Mouse (Mus musculus): Measurements from ENCODE around the gene Gas2.

The Gas2 gene

DNA sequence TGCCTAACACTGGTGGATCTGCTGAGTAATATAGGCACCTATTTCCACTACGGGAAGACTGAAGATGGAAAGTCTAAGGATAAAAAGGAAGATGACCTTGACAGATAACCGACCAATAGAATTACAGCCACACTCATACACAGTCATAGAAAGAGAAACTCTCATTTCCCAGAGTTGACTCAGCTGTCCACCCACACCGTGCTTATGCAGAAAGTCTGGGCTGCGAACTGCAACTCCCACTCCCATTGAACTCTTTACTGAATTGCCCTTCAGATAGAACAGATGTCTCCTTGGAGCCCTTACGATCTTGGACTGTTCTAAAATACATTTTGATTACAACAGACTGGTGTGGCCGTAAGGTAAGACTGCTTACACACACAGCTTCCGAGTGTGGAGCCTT lies 102.9 kb downstream of the Gas2 start:
- no peak for DNase-seq (ENCODE audit: extremely low read depth, low read depth)

- no peak for DNase-seq (ENCODE audit: extremely low read depth, low read depth)
Observed at GRCm38 (mm10) chr7:51967581-51967980, 105.8 kb downstream of the Gas2 start.

DNA sequence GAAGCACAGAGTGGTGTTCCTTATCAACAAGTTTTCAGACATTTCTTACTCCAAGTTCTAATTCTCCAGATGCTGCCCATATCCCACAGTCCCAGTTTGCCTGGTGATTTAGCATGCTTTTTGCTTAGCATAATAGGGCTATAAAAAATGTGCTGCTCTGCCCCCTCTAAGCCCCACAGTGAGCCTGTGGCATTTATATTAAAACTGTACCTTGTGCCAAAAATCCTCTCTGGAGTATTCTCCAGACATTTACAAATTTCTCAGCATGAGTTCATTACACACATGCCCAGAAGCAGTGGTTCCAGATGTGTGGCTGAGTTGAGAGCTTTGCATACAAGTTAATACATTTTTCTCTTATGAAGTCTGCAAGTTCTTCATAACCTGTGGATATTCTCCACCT lies 107.6 kb downstream of the Gas2 start:
- no peak for DNase-seq (ENCODE audit: extremely low read depth, low read depth)

- DNase-seq (ENCODE audit: extremely low read depth, low read depth): peak; percentile 8
Observed at GRCm38 (mm10) chr7:51972252-51972855, 110.5 kb downstream of the Gas2 start.

- DNase-seq (ENCODE audit: extremely low read depth, low read depth): no peak
Observed at GRCm38 (mm10) chr7:51973091-51973490, 111.3 kb downstream of the Gas2 start.

GRCm38 (mm10) chr7:51973526-51973925 lies 111.7 kb downstream of the Gas2 start:
- no peak for DNase-seq (ENCODE audit: extremely low read depth, low read depth)

DNA sequence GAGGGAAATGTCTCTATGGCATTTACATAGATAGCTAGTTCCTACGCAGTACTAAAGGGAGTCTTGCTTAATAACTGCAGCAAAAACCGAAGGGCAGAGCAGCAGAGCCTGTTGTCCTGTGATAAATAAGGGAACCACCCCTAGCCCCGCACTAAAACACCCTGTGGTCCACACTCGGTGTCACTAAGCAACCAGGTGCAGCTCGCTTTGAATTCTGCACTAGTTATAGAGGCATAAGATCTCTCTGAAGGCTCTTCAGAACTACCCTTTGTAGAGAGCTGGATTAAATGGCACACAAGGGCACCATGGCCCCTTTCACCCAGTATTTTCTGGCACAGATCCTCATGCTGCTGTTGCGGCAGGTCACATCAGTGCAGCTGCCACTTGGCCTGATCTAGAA lies 113.4 kb downstream of the Gas2 start:
- no peak for DNase-seq (ENCODE audit: extremely low read depth, low read depth)

- peak; percentile 7 for DNase-seq (ENCODE audit: extremely low read depth, low read depth)
Observed at GRCm38 (mm10) chr7:51979271-51979670, 117.5 kb downstream of the Gas2 start.

- no peak for DNase-seq (ENCODE audit: extremely low read depth, low read depth)
Observed at GRCm38 (mm10) chr7:51982303-51982702, 120.5 kb downstream of the Gas2 start.

GRCm38 (mm10) chr7:51985763-51986162 lies 123.9 kb downstream of the Gas2 start:
- DNase-seq (ENCODE audit: extremely low read depth, low read depth): no peak

- DNase-seq (ENCODE audit: extremely low read depth, low read depth): peak; percentile 81
Observed at GRCm38 (mm10) chr7:51986909-51987308, 125.1 kb downstream of the Gas2 start.

DNA sequence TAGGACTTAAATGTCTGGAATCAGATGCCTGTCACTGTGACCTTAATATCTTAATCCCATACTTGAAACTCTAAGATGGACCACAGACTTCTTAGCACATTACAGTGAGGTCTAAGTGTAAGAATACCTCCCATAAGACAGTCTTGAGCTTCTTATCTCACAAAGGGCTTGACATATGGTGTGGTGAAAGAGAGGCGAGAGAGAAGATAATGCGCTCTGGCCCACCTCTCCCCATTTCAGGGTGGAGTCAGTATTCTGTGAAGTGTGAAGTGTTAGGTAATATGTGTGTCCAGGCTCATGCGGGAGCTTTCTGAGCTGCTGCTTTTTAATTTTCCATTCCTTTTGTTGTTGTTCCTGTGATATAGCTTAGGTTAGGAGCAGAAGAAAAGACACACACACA lies 129.2 kb downstream of the Gas2 start:
- DNase-seq (ENCODE audit: extremely low read depth, low read depth): peak; percentile 68

DNA sequence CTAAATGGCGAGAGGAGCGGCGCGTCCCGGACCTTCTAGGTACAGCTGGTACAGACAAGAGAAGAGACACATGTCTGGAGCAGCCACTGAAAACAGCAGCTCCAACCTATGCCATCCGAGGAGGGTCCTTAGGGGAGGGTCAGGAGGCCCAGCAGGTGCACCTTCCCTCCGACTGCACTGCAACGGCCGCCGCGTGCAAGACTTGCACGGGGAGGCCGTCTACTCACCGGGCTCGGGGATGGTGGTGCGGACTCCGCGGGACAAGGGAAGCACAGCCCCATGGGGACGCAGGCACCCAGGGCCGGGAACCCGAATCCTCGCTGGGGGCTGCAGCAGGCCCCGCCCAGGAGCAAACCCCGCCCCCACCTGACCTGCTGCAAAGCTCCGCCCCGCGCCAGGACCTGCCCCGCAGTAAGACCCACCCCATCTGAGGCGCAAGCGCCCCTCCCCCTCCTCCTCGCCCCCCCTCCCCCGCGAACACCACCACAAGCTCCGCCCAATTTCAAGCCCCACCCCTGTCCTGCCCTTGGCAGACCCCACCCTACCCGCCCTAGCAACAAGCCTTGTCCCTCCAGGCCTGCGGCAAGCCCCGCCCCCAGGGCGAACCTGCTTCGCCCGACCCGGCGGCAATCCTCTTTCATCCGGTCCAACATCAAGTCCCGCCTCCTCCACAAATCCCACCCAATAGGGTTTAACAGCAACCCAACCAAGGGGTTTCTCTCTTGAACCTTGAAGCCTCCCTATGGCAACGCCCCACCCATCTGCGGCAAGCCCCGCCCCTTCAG lies 143.9 kb downstream of the Gas2 start, which contains the start of gene Svip:
Gene Svip, minus strand, starts transcription at position 508 of the 785 bp plus-strand sequence.
- peak; percentile 93 for DNase-seq (ENCODE audit: extremely low read depth, low read depth)

DNA sequence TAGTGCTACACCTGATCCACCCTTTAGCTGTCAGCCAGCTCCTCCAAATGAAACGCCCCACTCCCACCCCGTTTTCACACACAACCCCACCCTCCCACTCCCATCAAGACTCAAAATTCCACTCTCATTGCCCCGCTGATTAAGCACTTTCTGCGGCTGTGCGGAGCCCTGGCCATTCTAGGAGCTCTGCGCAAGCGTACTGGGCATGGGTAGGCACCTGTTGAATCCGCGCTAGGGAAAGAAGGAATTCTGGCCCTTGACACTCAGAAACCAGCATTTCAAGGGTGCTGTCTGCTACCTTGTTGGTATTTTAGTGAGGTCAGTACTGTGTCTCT lies 144.4 kb downstream of the Gas2 start:
- DNase-seq (ENCODE audit: extremely low read depth, low read depth): no peak

GRCm38 (mm10) chr7:52007138-52007537 lies 145.3 kb downstream of the Gas2 start:
- no peak for DNase-seq (ENCODE audit: extremely low read depth, low read depth)

DNA sequence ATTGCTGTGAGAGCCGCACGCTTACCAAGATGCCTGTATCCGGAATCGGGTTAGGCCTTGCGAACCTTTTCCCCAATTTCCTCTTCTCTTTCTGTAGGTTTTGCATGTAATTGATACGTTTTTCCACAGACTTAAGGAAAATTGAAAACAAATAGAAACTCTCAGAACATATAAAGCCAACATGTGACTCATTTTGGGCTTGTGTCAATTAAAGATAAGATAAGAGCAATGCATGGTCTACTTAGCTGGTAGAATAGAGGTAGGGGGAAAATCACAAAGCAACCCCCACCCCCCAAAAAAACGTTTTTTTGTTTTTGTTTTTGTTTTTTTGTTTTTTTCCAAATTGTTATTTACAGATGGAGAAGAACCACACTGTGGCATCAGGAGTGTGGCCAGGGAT lies 151.6 kb downstream of the Gas2 start:
- DNase-seq (ENCODE audit: extremely low read depth, low read depth): no peak

DNA sequence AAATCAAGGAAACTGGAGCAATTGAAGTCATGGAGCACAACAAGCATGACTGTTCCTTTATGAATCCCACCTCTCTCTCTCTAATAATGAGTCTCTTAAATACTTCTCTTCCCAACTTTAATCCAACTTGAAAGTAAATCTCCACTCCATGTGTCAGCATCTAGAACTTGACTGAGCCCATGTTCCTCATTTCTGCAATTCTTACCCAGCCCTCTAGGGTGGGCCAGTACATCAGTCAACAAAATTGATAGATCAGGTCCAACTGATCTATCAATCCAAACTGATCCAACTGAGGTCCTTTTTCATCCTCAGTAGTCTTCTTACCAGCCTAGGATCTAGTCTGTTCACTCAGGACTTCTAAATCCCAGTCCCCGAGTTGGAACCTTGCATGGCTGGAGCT lies 153.4 kb downstream of the Gas2 start:
- no peak for DNase-seq (ENCODE audit: extremely low read depth, low read depth)

DNA sequence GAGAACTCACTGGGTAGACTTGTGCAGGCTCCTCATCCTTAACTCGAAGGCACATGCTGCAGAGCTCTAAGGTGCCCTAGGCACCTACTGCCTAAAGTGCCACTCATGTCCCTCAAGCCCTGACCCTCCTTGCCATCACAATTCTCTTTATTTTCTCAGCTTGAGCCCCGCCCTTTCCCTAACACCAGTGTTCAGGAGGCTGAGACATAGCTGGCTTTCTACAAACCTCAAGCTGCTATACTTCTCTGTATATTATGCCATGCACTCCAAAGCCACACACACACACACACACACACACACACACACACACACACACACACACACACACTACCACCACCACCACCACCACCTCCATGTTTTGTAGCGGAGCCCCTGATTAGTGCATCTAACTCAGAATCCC lies 153.8 kb downstream of the Gas2 start, which contains the start of gene 1700015G11Rik:
Gene 1700015G11Rik, minus strand, starts transcription at position 101 of the 400 bp plus-strand sequence.
- no peak for DNase-seq (ENCODE audit: extremely low read depth, low read depth)

DNA sequence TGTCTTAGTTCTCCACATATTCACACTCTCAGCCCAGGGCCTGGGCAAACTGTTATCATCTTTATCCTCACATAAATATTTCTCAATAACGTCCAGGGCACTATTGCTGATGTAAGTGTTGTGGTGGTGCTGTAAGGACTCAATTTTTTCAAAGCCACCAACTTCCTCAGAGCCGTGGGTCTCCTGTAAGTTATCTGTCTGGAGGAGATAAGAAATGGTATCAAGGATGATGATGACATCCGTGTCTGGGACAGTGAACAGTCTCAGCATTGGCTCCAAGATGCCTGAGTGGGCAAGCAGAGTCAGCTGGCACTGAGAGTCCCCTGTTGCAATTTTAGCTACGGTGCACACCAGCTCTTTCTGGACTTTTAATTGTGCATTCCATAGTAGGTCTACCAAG lies 160.2 kb downstream of the Gas2 start:
- no peak for DNase-seq (ENCODE audit: extremely low read depth, low read depth)

DNA sequence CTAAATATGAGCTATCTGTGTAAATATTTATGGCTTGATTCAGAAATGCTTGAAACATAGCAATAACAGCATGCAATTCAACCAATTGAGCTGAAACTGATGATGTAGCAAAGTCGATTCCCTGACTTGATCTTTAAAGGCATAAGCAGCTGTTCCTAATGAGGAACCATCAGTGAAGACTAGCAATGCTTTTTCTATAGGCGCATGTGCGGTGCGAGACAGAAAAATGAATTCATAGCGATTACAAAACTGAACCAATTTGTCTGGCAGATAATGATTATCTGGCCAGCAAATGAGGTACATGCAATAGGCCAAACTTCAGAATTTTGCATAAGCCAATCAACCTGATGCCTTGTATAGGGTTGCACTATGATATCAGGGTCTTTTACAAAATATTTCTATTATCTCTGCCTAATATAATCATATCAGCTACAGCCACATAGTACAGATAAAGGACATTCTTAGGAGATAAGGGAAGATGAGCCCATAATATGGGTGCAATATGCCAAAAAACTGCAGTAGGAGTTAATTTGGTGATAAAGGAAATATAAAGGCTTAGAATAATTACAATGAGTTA lies 162.3 kb downstream of the Gas2 start:
- no peak for DNase-seq (ENCODE audit: extremely low read depth, low read depth)

DNA sequence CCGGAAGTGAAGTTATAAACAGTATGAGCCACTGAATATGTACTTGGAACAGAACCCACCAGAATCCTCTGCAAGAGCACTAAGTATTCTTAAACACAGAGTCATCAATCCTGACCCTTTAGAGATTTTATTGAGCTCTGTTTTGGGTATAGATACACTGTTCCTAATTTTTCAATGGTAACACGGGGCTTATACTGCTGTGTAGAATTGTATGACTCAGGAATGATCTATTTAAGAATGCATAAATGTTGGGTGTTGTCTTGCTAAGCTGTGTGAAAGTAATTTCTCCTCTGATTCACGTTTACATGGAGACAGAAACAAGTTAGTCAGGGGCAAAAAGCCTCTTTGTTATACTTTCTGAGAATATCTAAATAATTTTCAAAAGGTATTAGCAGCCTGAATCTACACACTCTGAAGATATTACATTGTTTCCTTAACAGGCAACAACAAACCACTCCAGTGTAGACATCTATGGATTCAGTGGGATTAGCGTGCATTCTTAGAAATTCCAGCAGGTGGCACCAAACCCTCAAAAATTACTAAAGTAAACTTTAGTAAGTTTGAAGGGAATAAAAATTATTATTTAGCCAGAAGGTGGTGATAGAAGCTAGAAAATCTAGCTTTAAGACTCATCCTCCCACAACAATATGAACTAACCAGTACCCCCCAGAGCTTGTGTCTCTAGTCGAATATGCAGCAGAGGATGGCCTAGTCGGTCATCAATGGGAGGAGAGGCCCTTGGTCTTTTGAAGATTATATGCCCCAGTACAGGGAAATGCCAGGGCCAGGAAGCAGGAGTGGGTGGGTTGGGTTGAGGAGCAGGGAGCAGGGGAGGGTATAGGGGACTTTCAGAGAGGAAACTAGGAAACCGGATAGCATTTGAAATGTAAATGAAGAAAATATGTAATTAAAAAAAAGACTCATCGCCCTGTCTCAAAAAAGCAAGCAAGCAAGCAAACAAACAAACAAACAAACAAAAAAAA lies 176.1 kb downstream of the Gas2 start:
- DNase-seq (ENCODE audit: extremely low read depth, low read depth): peak; percentile 6

Data from MEL-GATA-1-ER (cell line).